Mouse (Mus musculus) activated CD4-positive, CD25-positive, alpha-beta regulatory T cell, adult 9 weeks (primary cell): Measurements from ENCODE around the gene Zfp58. TPM values are rescaled to one million over a fixed set of nuclear protein-coding genes. Genes with fewer than 3 reads are reported as not detected.

Source experiments
- polyA plus RNA-seq: library from polyadenylated mRNA; unstranded; fragments of 100-300 nt; shearing (Covaris generic); gene quantifications from one replicate; pipeline ENCODE4 v1.2.1, GENCODE M21; 2017

The Zfp58 gene
- 17.2 TPM for polyA plus RNA-seq

DNA sequence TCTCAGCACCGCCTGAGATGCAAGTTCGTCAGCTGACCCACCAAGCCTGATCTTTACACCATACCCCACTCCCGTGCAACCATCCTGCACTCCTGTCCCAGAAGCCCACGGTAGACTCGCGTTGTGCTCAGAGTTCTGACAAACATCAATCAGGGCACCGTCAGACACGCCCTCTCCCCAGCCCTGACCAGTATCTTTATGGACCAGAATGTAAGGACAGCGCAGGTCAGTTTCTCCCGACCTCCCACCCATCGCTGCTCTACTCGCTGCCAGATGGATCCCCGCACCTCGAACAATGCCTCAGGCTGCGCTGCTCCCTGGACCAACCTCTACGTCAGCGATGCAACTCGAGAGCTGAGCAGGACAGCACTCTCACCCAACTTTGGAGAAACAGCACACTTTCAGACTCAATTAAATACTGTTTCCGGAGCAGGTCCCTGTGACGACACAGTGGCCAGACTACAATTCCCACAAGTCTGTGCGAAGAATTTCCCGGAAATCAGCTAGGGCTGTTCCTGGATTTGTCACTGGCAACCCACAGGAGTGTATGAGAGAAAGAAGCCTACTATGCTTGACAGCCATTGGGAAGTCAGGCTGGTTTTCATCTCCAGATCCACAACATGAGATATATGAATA, at the start of gene Zfp58:
Gene Zfp58, minus strand, starts transcription at position 472 of the 636 bp plus-strand sequence.

DNA sequence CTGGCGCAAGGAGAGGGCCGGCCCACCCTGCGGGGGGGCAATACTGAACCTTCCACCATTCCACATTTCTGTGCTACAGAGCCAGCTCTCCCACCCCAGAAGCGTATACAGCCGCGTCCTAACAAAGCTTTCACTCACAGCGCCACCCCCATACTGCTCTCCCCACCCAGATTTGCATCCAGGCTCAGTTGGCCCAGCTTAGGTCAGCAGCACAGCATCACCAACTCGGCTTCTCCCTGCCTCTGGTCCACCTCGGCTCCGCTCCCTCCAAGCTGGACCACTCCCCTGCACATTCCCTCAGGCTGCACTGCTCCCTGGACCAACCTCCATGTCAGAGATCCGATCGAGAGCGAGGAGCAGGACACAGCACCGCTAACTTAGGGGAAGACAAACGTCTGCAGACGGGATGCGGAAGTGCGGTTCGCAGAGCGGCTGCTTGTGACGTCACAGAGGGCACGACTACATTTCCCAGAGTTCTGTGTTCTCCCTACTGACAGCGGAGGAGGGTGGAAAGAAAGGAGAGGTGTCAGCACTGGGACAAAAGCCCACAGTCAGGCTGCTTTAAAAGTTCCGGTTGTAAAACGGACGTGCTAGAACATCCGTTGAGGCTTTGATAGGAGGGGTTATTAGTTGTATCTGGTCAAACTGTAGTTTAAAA, 25.5 kb upstream of the Zfp58 start, which contains the start of the genes Gm26965 and Zfp87:
Gene Gm26965, minus strand, starts transcription at position 399 of the 658 bp plus-strand sequence.
Gene Zfp87, minus strand, starts transcription at position 425 of the 658 bp plus-strand sequence.

DNA sequence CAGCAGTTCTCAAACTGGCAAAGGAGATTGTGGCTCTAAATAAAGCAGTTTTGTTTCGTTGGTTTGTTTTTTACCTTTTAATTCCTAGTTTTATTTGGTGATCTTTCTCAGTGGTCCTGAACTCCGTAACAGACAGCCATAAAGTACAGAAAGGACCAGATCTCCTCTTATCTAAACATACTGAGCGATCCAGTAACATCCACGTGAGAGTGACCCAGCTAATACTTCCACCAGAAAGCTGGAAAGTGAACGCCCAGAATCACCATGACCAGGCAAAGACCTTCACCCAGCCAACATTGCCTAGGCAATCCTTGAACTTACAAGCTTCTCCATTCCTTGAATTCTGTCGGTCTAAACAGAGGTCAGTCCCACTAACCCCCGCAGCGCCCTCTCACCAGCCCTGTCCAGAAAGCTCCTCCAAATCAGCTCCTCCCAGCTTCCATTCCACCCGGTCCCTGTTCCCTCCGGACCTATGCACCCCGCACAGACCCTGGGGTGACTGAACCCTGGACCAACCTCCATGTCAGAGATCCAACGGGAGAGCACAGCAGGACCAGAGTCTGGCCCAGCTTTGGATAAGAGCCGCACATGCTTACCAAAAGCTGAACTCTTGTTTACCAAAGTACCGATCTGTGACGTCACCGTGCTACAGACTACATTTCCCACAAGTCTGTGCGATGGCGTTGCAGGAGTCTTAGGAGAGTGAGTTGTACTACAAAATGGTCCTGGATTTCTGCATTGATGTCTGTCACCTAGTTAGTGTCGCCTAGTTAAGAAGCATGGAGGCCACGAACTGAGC, 16.5 kb downstream of the Zfp58 start, which contains the start of gene Zfp874b:
Gene Zfp874b, minus strand, starts transcription at position 634 of the 799 bp plus-strand sequence.

DNA sequence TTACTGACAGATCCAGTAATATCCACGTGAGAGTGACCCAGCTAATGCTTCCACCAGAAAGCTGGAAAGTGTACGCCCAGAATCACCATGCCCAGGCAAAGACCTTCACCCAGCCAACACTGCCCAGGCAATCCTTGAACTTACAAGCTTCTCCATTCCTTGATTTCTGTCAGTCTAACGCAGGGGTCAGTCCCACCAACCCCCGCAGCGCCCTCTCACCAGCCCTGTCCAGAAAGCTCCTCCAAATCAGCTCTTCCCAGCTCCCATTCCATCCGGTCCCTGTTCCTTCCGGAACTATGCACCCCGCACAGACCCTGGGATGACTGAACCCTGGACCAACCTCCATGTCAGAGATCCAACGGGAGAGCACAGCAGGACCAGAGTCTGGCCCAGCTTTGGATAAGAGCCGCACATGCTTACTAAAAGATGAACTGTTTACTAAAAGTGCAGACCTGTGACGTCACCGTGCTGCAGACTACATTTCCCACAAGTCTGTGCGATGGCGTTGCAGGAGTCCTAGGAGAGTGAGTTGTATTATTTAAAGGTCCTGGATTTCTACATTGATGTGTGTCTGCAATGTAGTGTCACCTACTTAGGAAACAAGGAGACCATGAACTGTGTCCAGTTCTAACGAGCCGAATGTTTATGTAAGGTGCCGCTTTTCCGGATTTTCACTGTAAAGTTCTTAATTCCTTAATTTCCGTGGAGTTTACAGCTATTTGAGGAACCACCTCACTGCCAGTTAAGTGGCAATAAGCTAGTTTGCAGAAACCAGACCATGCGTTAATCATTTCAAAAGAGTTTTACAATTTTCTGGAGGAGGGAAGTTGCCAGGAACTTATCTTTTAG, 49.0 kb downstream of the Zfp58 start, which contains the start of gene Zfp874a:
Gene Zfp874a, minus strand, starts transcription at position 453 of the 849 bp plus-strand sequence.

Other genes with a start within 250 kb of the Zfp58 start
- gene Zfp458, start 222.1 kb downstream of the Zfp58 start, polyA plus RNA-seq = 3.4 TPM
- gene Zfp457, start 194.1 kb downstream of the Zfp58 start, polyA plus RNA-seq = 0.48 TPM
- gene Zfp595, start 168.0 kb downstream of the Zfp58 start, polyA plus RNA-seq = 7.2 TPM
- gene Gm28044, start 140.0 kb downstream of the Zfp58 start, polyA plus RNA-seq = 3.3 TPM
- gene Zfp953, start 139.9 kb downstream of the Zfp58 start, polyA plus RNA-seq = 3.0 TPM
- 2.6 TPM for gene Gm28041, start 124.8 kb downstream of the Zfp58 start, polyA plus RNA-seq
- gene Zfp456, start 124.7 kb downstream of the Zfp58 start, polyA plus RNA-seq = 7.3 TPM
- 23.5 TPM for gene Zfp429, start 100.7 kb downstream of the Zfp58 start, polyA plus RNA-seq
- 2.1 TPM for gene Zfp459, start 79.1 kb downstream of the Zfp58 start, polyA plus RNA-seq
- gene Zfp874a, start 48.9 kb downstream of the Zfp58 start, polyA plus RNA-seq = 21.5 TPM
- 15.3 TPM for gene Zfp874b, start 16.3 kb downstream of the Zfp58 start, polyA plus RNA-seq
- not detected for gene Gm26965, start 25.6 kb upstream of the Zfp58 start, polyA plus RNA-seq
- 46.9 TPM for gene Zfp87, start 25.6 kb upstream of the Zfp58 start, polyA plus RNA-seq
- 21.4 TPM for gene Zfp748, start 53.3 kb upstream of the Zfp58 start, polyA plus RNA-seq
- gene Zfp729b, start 109.2 kb upstream of the Zfp58 start, polyA plus RNA-seq = 8.5 TPM
- gene Gm49345, start 137.2 kb upstream of the Zfp58 start, polyA plus RNA-seq = 6.1 TPM
- 8.2 TPM for gene Zfp729a, start 137.2 kb upstream of the Zfp58 start, polyA plus RNA-seq
- gene Zfp738, start 186.5 kb upstream of the Zfp58 start, polyA plus RNA-seq = 21.9 TPM
- gene Zfp65, start 228.6 kb upstream of the Zfp58 start, polyA plus RNA-seq = 10.6 TPM